Mouse (Mus musculus): ENCODE data around the gene Slc4a1.

DNA sequence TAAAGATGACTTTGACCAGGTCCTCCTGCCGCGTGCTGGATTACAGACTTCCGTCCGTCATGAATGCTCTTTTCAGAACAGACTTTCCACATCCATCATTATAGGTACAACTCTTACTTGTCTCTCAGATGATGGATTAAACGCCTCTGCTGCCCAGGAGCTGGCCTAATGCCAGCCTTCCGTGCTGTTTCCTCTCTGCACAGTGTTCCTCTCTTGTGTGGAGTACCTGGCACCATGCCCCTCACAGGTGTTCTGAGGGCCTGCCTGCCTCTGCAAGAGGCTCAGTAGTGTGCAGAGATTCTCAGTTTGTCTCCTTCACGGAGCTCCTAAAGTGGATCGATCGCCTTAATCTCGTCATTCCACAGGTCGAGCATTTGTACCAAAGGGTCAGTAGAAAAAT lies 26.8 kb downstream of the Slc4a1 start:
- TF ChIP-seq CTCF (IDR thresholded peaks at IDR 0.05; ENCODE audit: borderline replicate concordance, insufficient read depth, low read length): no peak
- TF ChIP-seq POLR2A (IDR thresholded peaks at IDR 0.05; ENCODE audit: low read depth, low read length): no peak

Data from embryonic fibroblast, embryonic 13.5 days (primary cell).